Mouse (Mus musculus) kidney, adult 11 months (tissue): ENCODE data around the gene Apaf1.
A peak's percentile ranks its signal among the peaks of the same experiment; 100 is the strongest.

ENCODE experiments used
- DNase-seq: peaks from one replicate; pipeline ENCODE4 v3.0.0; 2022

Gene Apaf1

DNA sequence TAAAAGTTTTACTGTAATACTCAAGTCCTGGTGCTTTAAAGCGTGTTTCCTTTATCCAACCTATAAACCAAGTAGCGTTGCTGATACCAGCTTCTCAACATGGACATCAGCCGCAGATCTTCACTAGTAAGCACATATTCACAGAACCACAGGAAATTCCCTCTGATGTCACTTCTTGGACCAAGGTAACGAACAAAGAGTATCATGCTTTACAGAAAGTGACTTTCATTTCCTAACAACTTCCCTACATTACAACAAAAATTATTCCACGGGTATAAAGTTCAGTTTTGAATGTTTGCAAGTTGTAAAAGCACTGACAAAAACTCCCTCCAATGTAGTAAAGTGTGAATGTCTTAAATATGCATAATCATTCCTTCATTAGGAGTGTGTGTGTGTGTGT is 2.0 kb downstream of the Apaf1 start:
- no peak for DNase-seq

DNA sequence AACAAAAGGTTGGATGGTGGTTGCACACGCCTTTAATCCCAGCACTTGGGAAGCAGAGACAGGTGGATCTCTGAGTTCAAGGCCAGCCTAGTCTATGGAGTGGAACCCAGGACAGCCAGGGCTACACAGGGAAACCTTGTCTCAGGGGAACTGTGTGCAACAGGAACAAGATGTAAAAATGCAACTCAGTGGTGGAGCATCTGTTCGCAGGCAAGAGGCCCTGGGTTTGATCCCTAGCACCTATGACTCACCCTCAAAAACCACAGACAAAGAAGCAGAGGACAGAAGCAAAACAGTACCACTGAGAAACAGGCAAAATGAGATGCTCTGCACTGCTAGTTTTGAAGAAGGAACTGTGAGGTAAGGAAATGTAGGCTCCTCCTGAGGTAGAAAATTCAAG is 5.9 kb downstream of the Apaf1 start:
- no peak for DNase-seq

- DNase-seq, result no peak
These were observed 9.2 kb downstream of the Apaf1 start for GRCm38 (mm10) chr10:91073345-91073744.

GRCm38 (mm10) chr10:91071768-91072167 is 10.8 kb downstream of the Apaf1 start:
- DNase-seq, result no peak

- DNase-seq, result no peak
These were observed 20.2 kb downstream of the Apaf1 start for GRCm38 (mm10) chr10:91062355-91062754.

- DNase-seq, result no peak
These were observed 21.8 kb downstream of the Apaf1 start for GRCm38 (mm10) chr10:91060742-91061141.

DNA sequence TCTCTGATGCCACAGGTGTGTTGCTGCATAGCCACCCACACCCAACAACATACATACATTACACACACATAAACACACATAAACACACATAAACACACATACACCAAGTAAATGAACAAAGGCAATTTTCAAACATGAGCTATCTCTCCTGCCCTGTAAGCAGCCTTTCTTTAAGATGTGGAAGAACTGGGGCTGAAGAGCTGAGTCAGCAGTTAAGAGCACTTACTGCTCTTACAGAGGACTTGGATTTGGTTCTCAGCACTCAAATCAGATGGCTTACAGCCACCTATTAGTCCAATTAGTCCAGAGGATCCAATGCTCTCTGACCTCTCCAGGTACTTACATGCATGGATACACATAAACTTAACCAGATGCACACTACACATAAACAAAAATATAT is 29.8 kb downstream of the Apaf1 start:
- DNase-seq, result no peak

DNA sequence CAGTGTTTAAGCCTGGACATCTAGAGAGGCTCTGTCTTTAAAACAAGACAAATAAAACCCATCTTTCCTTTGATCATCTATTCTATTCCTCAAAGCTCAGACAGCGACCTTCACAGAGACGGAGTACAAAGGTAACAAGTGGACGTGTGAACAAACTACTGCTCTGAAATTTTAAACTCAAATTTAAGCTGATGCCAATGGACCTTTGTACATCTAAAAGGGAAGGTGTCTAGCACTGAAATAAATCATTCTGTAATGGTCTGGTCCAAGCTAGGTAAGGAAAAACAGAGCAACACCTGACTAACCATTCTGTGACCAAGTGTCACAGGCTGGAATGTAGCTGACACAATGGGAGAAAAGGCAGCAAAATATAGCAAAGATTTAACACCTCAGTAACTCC is 31.4 kb downstream of the Apaf1 start:
- no peak for DNase-seq

- DNase-seq, result no peak
These were observed 32.9 kb downstream of the Apaf1 start for GRCm38 (mm10) chr10:91049696-91050095.

DNA sequence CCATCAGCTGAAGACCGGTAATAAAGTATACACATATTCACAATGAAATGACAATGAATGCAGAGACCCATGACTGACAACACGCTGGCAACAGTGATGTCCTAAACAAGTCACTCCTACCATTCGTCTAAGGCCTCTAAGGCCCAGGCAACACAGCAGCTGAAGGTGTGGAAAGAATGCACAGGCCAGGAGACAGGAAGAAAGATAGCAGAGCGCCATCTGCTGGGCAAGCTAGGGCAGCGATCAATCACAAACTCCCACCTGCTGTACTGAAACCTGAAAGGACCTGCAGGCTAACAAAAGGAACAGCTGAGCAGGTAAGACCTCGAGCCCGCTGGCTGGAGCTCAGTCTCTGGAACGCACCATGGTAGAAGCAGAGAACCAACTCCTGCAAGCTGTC is 48.6 kb downstream of the Apaf1 start:
- DNase-seq, result peak; percentile 54

- DNase-seq, result peak; percentile 50
These were observed 50.2 kb downstream of the Apaf1 start for GRCm38 (mm10) chr10:91032399-91032798.

GRCm38 (mm10) chr10:91031176-91031575 is 51.4 kb downstream of the Apaf1 start:
- no peak for DNase-seq

GRCm38 (mm10) chr10:91029002-91029539 is 53.5 kb downstream of the Apaf1 start:
- DNase-seq, result no peak

DNA sequence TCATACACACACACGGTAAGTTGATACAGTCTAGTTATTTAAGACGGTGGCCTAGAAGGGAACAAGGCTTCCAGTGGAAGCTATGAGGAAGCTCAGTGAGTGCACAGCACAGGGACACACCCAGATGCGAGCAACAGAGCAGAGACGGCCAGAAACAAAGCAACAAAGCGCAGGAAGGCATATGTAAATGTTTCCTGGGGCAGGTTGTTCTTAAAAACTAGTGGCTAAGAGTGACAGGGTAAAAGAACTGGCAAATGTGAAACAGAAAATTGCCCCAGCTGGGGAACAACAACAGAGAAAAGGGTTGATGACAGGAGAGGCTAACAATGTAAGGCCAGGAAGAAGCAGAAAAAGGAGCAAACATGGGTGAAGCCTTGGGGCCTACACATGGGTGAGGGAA is 54.6 kb downstream of the Apaf1 start:
- no peak for DNase-seq

DNA sequence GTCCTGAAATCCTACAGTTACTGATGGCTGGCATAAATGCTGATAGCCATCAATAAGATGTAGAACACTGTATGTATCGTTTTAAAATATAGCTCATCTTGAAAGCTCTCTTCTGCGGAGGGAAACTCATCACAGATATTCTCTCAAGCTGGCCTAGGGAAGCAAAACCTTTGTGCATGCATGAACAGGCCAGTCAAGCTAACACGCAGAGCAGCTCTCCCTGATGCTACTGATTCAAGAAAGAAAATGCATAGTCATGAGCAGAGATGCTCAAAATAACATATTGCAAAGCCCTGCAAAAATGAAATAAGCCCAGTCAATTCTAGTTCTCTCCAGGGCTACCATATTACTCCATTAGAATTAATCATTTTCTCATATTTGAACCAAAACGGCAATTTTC is 55.1 kb downstream of the Apaf1 start:
- DNase-seq, result no peak

- no peak for DNase-seq
These were observed 76.6 kb downstream of the Apaf1 start for GRCm38 (mm10) chr10:91005858-91006538.

GRCm38 (mm10) chr10:91001421-91001820 is 81.1 kb downstream of the Apaf1 start:
- no peak for DNase-seq

DNA sequence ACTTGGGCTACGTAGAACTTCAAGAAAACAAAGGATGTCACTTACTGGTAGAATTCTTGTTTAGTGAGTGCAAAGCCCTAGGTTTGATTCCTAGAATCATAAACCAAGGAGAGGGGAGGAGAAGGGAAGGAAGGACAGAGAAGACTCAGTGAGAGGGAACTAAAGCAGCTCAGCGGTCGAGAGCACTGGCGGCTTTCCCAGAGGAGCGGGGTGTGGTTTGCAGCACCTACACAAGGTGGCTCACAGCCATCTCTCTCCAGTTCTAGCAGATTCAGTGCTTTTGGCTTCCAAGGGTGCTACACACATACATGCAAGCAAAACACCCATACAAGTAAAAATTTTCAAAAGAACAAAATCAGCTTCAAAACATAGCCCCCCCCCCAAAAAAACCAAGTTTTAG is 82.7 kb downstream of the Apaf1 start:
- peak; percentile 12 for DNase-seq

GRCm38 (mm10) chr10:90993869-90994268 is 88.7 kb downstream of the Apaf1 start:
- no peak for DNase-seq

DNA sequence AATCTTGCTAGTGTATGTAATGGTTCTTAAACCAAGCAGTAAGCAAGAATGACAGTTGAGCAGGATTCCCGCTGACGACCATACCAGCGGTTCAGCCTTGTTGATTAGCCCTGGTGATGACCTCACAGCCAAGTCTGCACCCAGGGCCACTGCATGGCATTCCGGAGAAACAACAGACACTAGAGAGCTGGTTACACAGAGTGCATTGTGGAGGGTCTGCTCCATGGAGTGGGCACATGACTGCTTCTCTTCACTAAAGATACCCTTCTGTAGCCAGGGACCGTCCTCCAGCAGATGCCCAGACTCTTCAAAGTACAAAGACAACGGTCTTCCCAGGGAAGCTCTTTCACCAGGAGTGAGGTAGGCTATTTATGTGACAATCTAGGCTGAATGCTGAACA is 90.3 kb downstream of the Apaf1 start:
- no peak for DNase-seq

GRCm38 (mm10) chr10:90990340-90990739 is 92.2 kb downstream of the Apaf1 start:
- DNase-seq, result no peak

DNA sequence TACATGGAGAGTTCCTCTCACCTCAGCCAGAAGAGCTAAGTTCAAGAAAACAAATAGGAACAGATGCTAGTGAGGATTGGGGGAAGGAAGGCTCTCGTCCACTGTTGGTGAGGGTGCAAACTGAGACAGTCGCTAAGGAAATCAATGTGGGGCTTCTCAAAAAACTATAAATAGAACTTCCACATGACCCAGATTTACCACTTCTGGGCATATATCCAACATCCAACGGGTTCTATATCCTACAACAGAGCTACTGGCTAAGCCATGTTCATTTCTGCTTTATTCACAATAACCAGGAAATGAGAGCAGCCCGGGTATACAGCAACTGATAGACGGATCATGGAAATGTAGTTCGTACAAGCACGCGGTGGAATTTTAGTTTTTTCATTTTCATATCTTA is 99.5 kb downstream of the Apaf1 start:
- no peak for DNase-seq

- no peak for DNase-seq
These were observed 100.8 kb downstream of the Apaf1 start for GRCm38 (mm10) chr10:90981811-90982210.

DNA sequence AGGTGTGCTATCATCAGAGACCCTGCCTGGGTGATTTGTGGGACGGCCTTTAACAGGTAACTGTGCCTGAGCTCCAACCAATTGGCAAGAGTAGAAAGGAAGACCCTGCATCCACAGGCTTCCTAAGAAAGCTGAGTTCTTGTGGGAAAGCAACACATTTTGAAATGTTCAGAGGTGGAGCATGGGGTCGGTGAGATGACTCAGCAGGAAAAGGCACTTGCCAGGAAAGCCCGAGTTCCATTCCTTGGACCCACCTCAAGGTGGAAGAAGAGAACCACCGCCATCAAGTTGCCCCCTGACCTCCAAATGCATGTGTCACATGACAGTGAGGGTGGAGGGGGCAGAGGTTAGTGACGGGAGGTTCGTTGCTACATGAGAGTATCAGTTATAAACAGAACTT is 108.1 kb downstream of the Apaf1 start:
- DNase-seq, result no peak

- no peak for DNase-seq
These were observed 108.5 kb downstream of the Apaf1 start for GRCm38 (mm10) chr10:90974084-90974483.
